Mouse (Mus musculus) brain, embryonic 14.5 days (tissue): ENCODE results near the gene Acot4.
"Not testable (repeated sequence)": the region's sequence is repeated elsewhere in the genome, so short reads cannot be mapped to it uniquely, and the experiment has no call there.

Source experiments
- CTCF ChIP-seq: fragments of 200-500 bp; IDR thresholded peaks from 2 replicates; pipeline ENCODE4 v1.5.1; 2012; ENCODE audit warnings: inconsistent platforms, mild to moderate bottlenecking, moderate library complexity, borderline replicate concordance; ENCODE audit not compliant: insufficient read depth, insufficient read length; ENCODE audit errors: extremely low read depth
- POLR2A ChIP-seq: fragments of 200-500 bp; IDR thresholded peaks from 2 replicates; pipeline ENCODE4 v1.6.1; 2012; ENCODE audit warnings: mild to moderate bottlenecking, inconsistent platforms, borderline replicate concordance; ENCODE audit not compliant: poor library complexity, insufficient read depth, insufficient read length, severe bottlenecking; ENCODE audit errors: extremely low read depth

GRCm38 (mm10) chr12:83999237-83999636, 38.9 kb upstream of the Acot4 start:
- TF ChIP-seq CTCF, POLR2A: not testable (repeated sequence)
